ENCODE assay signal across 8 mouse cellular contexts in genomic region chr16:35422141-35422540, GRCm38 (mm10). TPM values are rescaled to one million over a fixed set of nuclear protein-coding genes. Genes with fewer than 3 reads are reported as not detected.
DNase-seq lines count a peak whose midpoint lies in the region; ATAC-seq lines count a peak whose summit lies in the region.

No protein-coding gene starts in this region.

- H3K4me3 ChIP-seq in midbrain, embryonic 10.5 days, result no peak overlapping the region
- no peak overlapping the region for H3K4me3 ChIP-seq in midbrain, embryonic 15.5 days
- no peak overlapping the region for H3K4me3 ChIP-seq in neural tube, embryonic 15.5 days (replicated peaks)

- H3K27ac ChIP-seq in midbrain, embryonic 10.5 days (replicated peaks), result no peak overlapping the region
- no peak overlapping the region for H3K27ac ChIP-seq in midbrain, embryonic 15.5 days
- no peak overlapping the region for H3K27ac ChIP-seq in neural tube, embryonic 15.5 days (replicated peaks)

- DNase-seq in cerebellum, adult 11 months, result peak; percentile 12
- peak; percentile 30 for DNase-seq in midbrain, embryonic 10.5 days (ENCODE audit: low spot score)
- DNase-seq in cerebellum, adult 9-10 months, result peak; percentile 38
- DNase-seq in kidney, postnatal 10 days, result peak; percentile 57
- DNase-seq in urinary bladder, postnatal 25 days (ENCODE audit: low spot score), result no peak

- ATAC-seq in cerebellum, adult (ENCODE audit: insufficient number of reproducible peaks, low FRiP score, low TSS enrichment), result no peak
- no peak for ATAC-seq in midbrain, embryonic 15.5 days (replicated peaks)
- ATAC-seq in neural tube, embryonic 15.5 days (ENCODE audit: low FRiP score), result 0 out of 2 replicates have a peak, but pooled peaks have one; percentile 40

- H3K4me1 ChIP-seq in midbrain, embryonic 10.5 days, result peaks cover 17% of the 10 kb centered on the region
- H3K4me1 ChIP-seq in midbrain, embryonic 15.5 days, result peaks cover 9% of the 10 kb centered on the region
- peaks cover 14% of the 10 kb centered on the region for H3K4me1 ChIP-seq in neural tube, embryonic 15.5 days

- no peaks in the 10 kb centered on the region for H3K27me3 ChIP-seq in midbrain, embryonic 10.5 days (ENCODE audit: low read depth, poor library complexity, severe bottlenecking)
- no peaks in the 10 kb centered on the region for H3K27me3 ChIP-seq in midbrain, embryonic 15.5 days (replicated peaks)
- H3K27me3 ChIP-seq in neural tube, embryonic 15.5 days (replicated peaks), result no peaks in the 10 kb centered on the region

- WGBS in midbrain, embryonic 10.5 days, result 75% methylated on average over 4 of the region's 4 CpGs
- WGBS in midbrain, embryonic 15.5 days, result 70% methylated on average over 4 of the region's 4 CpGs
- WGBS in neural tube, embryonic 15.5 days, result 77% methylated on average over 4 of the region's 4 CpGs

- H3K9ac ChIP-seq in midbrain, embryonic 15.5 days, result no peak overlapping the region
- no peak overlapping the region for H3K9ac ChIP-seq in neural tube, embryonic 15.5 days (replicated peaks)

- H3K9me3 ChIP-seq in midbrain, embryonic 10.5 days (replicated peaks), result no peaks in the 10 kb centered on the region
- no peaks in the 10 kb centered on the region for H3K9me3 ChIP-seq in midbrain, embryonic 15.5 days
- H3K9me3 ChIP-seq in neural tube, embryonic 15.5 days (replicated peaks), result no peaks in the 10 kb centered on the region

- H3K36me3 ChIP-seq in midbrain, embryonic 10.5 days, result no peaks in the 10 kb centered on the region; the same call in 1 of the 2 replicates
- H3K36me3 ChIP-seq in midbrain, embryonic 15.5 days (replicated peaks), result no peaks in the 10 kb centered on the region
- no peaks in the 10 kb centered on the region for H3K36me3 ChIP-seq in neural tube, embryonic 15.5 days

- H3K4me2 ChIP-seq in midbrain, embryonic 15.5 days, result no peak overlapping the region
- H3K4me2 ChIP-seq in neural tube, embryonic 15.5 days, result no peak overlapping the region

RNA-seq across cellular contexts. Expression of gene Sec22a, which starts 58.4 kb away (rescaled TPM):
- 40.8 and 42.9 TPM in 2 replicates for polyA plus RNA-seq in midbrain, embryonic 10.5 days (2016; fragmentation: Nextera tagmentation; extraction: Ambion mirVana)
- 36.8 and 40.6 TPM in 2 replicates for polyA plus RNA-seq in midbrain, embryonic 15.5 days (2015; fragmentation: Nextera tagmentation; extraction: Ambion mirVana)
- polyA plus RNA-seq in neural tube, embryonic 15.5 days (2015; fragmentation: Nextera tagmentation; extraction: Ambion mirVana), result 38.8 and 39.5 TPM in 2 replicates
